29 mouse cellular contexts compared by ENCODE assay signal in the genomic region with DNA sequence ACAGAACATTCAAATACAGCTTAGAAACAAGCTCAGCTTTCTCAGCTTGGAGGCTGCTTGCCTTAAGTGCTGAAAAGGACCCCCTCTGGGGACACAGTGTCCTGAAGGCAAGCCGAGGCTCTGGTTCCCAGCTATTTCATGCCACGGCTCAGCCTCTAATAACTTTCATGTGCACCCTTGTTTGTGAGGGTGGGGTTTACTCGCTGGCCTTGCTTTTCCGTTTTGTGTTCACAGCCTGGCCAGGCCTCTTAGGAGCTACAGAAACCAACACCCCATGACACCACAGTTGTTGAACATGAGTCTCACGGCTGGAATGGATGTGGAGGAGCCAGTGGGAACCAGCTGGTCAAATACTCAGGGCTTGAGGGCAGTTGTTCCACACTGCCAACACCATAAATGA.
DNase-seq lines count a peak whose midpoint lies in the region; ATAC-seq and TF ChIP-seq lines count a peak whose summit lies in the region.
"Had no signal": no experiment of that assay in that cellular context is flagged by ENCODE, and none has a peak within 500 bp of the region (broad histone marks: within the 10 kb centered on the region; RNA-seq: fewer than 3 reads in every experiment).

No protein-coding gene starts in this region.

- no peak for TF ChIP-seq CTCF in heart, adult 2 months (IDR thresholded peaks at IDR 0.05)
- no peak for TF ChIP-seq CTCF in hindbrain, postnatal 0 days (IDR thresholded peaks at IDR 0.05; ENCODE audit: low read depth)

- WGBS in heart, adult 2 months = 57% methylated on average over 5 of the region's 5 CpGs
- 52% methylated on average over 5 of the region's 5 CpGs for WGBS in hindbrain, embryonic 11.5 days
- 51% methylated on average over 5 of the region's 5 CpGs for WGBS in hindbrain, postnatal 0 days

- peak; percentile 91 for DNase-seq in heart, adult 11 months
- DNase-seq in heart, adult 2 months = no peak
- DNase-seq in hindbrain, embryonic 11.5 days (ENCODE audit: low spot score) = peak; percentile 5
- DNase-seq in hindbrain, postnatal 0 days (ENCODE audit: low spot score) = no peak
- peak; percentile 5 to 6 for DNase-seq in gastrocnemius, adult 8-10 months (ENCODE audit: low spot score in 2 of 2)
- DNase-seq in skeletal muscle tissue, adult 2 months (ENCODE audit: low read depth, low spot score) = peak; percentile 41
- no peak for DNase-seq in ovary, adult 18-20 months (ENCODE audit: low spot score)
- no peak for DNase-seq in yolk sac, embryonic 10.5 days (ENCODE audit: low spot score)
- DNase-seq: adrenal gland, postnatal 25 days; cerebellum, adult 18-20 months; cerebellum, postnatal 10 days; heart, postnatal 36 days; kidney, adult 18-20 months; kidney, postnatal 25 days; left cerebral cortex, postnatal 4 days; liver, postnatal 0 days; lung, postnatal 4 days; thymus, postnatal 4 days had no signal

- ATAC-seq in hindbrain, embryonic 11.5 days (ENCODE audit: low FRiP score) = peak; percentile 41; the same call in 1 of the 2 replicates
- ATAC-seq in hindbrain, postnatal 0 days = no peak
- ATAC-seq: CD4-positive, CD25-positive, alpha-beta regulatory T cell, adult 4 months; forebrain, embryonic 13.5 days; inflammation-experienced regulatory T-cells, adult 6 months; liver, embryonic 12.5 days; liver, postnatal 0 days had no signal

- no peaks in the 10 kb centered on the region for H3K27me3 ChIP-seq in heart, adult 2 months (ENCODE audit: control insufficient read depth, insufficient read depth, low read length)
- no peaks in the 10 kb centered on the region for H3K27me3 ChIP-seq in hindbrain, embryonic 11.5 days (ENCODE audit: control insufficient read depth, insufficient read depth, low read length)
- no peaks in the 10 kb centered on the region; the same call in 1 of the 2 replicates for H3K27me3 ChIP-seq in hindbrain, postnatal 0 days (ENCODE audit: insufficient read depth, low read length)
- H3K27me3 ChIP-seq: forebrain, embryonic 13.5 days; heart, embryonic 13.5 days; kidney, embryonic 15.5 days; liver, embryonic 12.5 days; midbrain, embryonic 12.5 days; neural tube, embryonic 13.5 days had no signal

- intact Hi-C loops in heart, adult 2 months (cut with DNase I) = no loop called here

- TF ChIP-seq POLR2A in heart, adult 2 months (IDR thresholded peaks at IDR 0.05; ENCODE audit: insufficient read depth, low read depth, low read length) = no peak

- H3K4me3 ChIP-seq in heart, adult 2 months = no peak overlapping the region
- H3K4me3 ChIP-seq in hindbrain, embryonic 11.5 days (ENCODE audit: low read depth, low read length) = no peak overlapping the region
- no peak overlapping the region for H3K4me3 ChIP-seq in hindbrain, postnatal 0 days (ENCODE audit: low read length)
- H3K4me3 ChIP-seq: forebrain, embryonic 13.5 days; heart, embryonic 13.5 days; kidney, embryonic 15.5 days; layer of hippocampus, adult 2 months; liver, embryonic 12.5 days; megakaryocyte, embryonic 14.5 days; midbrain, embryonic 12.5 days; neural tube, embryonic 13.5 days had no signal

- no peak overlapping the region for H3K4me2 ChIP-seq in hindbrain, embryonic 11.5 days (replicated peaks; ENCODE audit: low read depth, low read length)
- no peak overlapping the region for H3K4me2 ChIP-seq in hindbrain, postnatal 0 days (ENCODE audit: low read depth, low read length)
- H3K4me2 ChIP-seq: forebrain, embryonic 13.5 days; heart, embryonic 13.5 days; hindbrain, embryonic 14.5 days; kidney, embryonic 15.5 days; liver, embryonic 12.5 days; midbrain, embryonic 12.5 days; neural tube, embryonic 13.5 days had no signal

- no peak for TF ChIP-seq EP300 in heart, adult 2 months (IDR thresholded peaks at IDR 0.05; ENCODE audit: insufficient read depth, low read depth, low read length)

- H3K36me3 ChIP-seq in heart, adult 2 months (ENCODE audit: control insufficient read depth, insufficient read depth, low read length) = no peaks in the 10 kb centered on the region
- H3K36me3 ChIP-seq in hindbrain, embryonic 11.5 days (ENCODE audit: control insufficient read depth, insufficient read depth, low read length) = no peaks in the 10 kb centered on the region
- H3K36me3 ChIP-seq in hindbrain, postnatal 0 days (ENCODE audit: insufficient read depth, low read length) = no peaks in the 10 kb centered on the region
- H3K36me3 ChIP-seq: heart, embryonic 13.5 days; kidney, embryonic 15.5 days; liver, embryonic 12.5 days; midbrain, embryonic 12.5 days; neural tube, embryonic 13.5 days had no signal

- H3K9me3 ChIP-seq in hindbrain, embryonic 11.5 days (ENCODE audit: control insufficient read depth, low read length) = no peaks in the 10 kb centered on the region
- no peaks in the 10 kb centered on the region for H3K9me3 ChIP-seq in hindbrain, postnatal 0 days (ENCODE audit: low read length)
- H3K9me3 ChIP-seq: forebrain, embryonic 13.5 days; heart, embryonic 13.5 days; kidney, embryonic 15.5 days; liver, embryonic 12.5 days; megakaryocyte, embryonic 14.5 days; midbrain, embryonic 12.5 days; neural tube, embryonic 13.5 days had no signal

- no peaks in the 10 kb centered on the region for H3K4me1 ChIP-seq in heart, adult 2 months (ENCODE audit: control insufficient read depth, insufficient read depth, low read length)
- no peaks in the 10 kb centered on the region for H3K4me1 ChIP-seq in hindbrain, embryonic 11.5 days (replicated peaks; ENCODE audit: control insufficient read depth, insufficient read depth, low read length)
- no peaks in the 10 kb centered on the region for H3K4me1 ChIP-seq in hindbrain, postnatal 0 days (ENCODE audit: insufficient read depth, low read length)
- H3K4me1 ChIP-seq: forebrain, embryonic 13.5 days; heart, embryonic 13.5 days; kidney, embryonic 15.5 days; liver, embryonic 12.5 days; midbrain, embryonic 12.5 days had no signal

- H3K27ac ChIP-seq in heart, adult 2 months = no peak overlapping the region
- H3K27ac ChIP-seq in hindbrain, embryonic 11.5 days (ENCODE audit: low read depth, low read length) = no peak overlapping the region
- H3K27ac ChIP-seq in hindbrain, postnatal 0 days = no peak overlapping the region
- H3K27ac ChIP-seq: forebrain, embryonic 13.5 days; heart, embryonic 13.5 days; hindbrain, embryonic 14.5 days; kidney, embryonic 15.5 days; layer of hippocampus, adult 2 months; liver, embryonic 12.5 days; midbrain, embryonic 12.5 days; neural tube, embryonic 13.5 days had no signal

- no peak overlapping the region for H3K9ac ChIP-seq in heart, adult 2 months (ENCODE audit: low read depth, low read length)
- H3K9ac ChIP-seq in hindbrain, embryonic 11.5 days (ENCODE audit: low read depth, low read length) = no peak overlapping the region
- no peak overlapping the region for H3K9ac ChIP-seq in hindbrain, postnatal 0 days (replicated peaks; ENCODE audit: low read length)
- H3K9ac ChIP-seq: forebrain, embryonic 13.5 days; heart, embryonic 13.5 days; hindbrain, embryonic 14.5 days; kidney, embryonic 15.5 days; liver, embryonic 12.5 days; liver, postnatal 0 days; midbrain, embryonic 12.5 days; neural tube, embryonic 13.5 days had no signal

- H3K79me2 ChIP-seq in heart, adult 2 months (replicated peaks; ENCODE audit: control insufficient read depth, insufficient read depth, low read length) = no peaks in the 10 kb centered on the region

Comparison
In these comparisons a context has a peak if more than half of its experiments do, and no peak if none do; other contexts are left out.
1. DNase-seq: peak in heart, adult 11 months (single experiment), hindbrain, embryonic 11.5 days (single experiment), gastrocnemius, adult 8-10 months (2 of 2) and skeletal muscle tissue, adult 2 months (single experiment); none in heart, adult 2 months (0 of 2), hindbrain, postnatal 0 days (single experiment), ovary, adult 18-20 months (single experiment) and yolk sac, embryonic 10.5 days (single experiment).